Mouse (Mus musculus) frontal cortex, adult (tissue): ENCODE data around the gene Olfr1200.

Source experiments
- ATAC-seq: cut with Nextera tagmentation; 2 replicates; pipeline ENCODE4 v1.9.2; 2017; ENCODE audit warnings: mild to moderate bottlenecking, moderate library complexity, mixed read lengths; ENCODE audit not compliant: low TSS enrichment

Olfr1200 gene

DNA sequence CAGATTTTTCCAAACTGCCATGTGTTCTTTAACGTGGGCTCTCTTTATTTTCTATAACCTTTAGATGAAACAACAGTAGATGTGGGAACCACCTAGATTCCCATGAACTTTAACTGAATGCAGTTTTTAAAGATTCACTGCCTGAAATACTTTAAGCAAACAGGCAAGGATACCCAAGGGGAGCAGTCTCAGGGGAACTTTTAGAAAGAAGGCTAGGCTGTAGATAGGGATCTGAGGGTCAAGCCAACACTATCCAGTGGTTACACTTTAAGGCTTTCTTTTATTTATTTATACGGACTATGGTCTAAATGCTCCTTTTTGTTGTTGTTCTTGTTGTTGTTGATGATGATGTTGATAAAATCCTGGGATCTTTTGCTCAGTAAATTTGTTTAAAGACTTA is at the start of gene Olfr1200:
Gene Olfr1200 (minus strand): TSS at position 101 of the 400 bp plus-strand sequence.
- no peak for ATAC-seq

DNA sequence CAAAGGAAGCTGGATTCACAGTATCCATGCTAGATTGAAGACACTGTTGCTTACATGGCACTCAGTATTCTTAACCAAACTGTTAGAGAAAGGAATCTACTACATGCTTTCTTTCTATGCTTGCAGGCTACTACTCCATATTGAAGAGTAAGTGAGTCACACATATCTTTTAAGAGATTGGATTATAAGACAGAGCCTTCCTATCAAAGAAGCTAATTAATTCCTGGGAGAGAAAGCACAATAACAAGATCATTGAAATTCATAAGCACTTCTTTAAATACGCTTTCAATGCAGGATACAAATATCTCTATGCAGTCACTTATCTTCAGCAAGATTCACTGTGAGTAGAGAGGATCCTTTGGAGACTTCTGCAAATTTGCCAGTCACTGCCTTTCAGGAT is 43.9 kb upstream of the Olfr1200 start, which contains the start of gene Olfr1202:
Gene Olfr1202 (plus strand): TSS at position 301 of the 400 bp plus-strand sequence.
- ATAC-seq: no peak

DNA sequence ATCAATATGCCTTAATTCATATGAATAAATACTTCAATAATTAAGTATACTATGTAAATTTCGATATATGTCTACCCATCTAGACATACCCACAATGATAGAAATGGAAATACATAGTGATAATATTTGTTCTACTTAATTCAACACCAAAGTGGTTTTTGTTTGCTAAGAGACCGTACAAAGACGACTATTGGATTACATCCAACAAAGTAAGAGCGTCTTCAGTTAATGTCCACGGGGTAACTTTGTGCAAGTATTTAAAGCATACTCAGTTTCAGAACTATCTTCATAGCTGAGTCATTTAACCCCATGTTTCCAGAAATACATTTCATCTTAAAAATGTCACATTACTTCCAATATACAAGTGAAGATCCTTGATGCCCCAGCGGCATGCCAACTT is 22.4 kb upstream of the Olfr1200 start, which contains the start of gene Olfr1201:
Gene Olfr1201 (plus strand): TSS at position 301 of the 400 bp plus-strand sequence.
- no peak for ATAC-seq

DNA sequence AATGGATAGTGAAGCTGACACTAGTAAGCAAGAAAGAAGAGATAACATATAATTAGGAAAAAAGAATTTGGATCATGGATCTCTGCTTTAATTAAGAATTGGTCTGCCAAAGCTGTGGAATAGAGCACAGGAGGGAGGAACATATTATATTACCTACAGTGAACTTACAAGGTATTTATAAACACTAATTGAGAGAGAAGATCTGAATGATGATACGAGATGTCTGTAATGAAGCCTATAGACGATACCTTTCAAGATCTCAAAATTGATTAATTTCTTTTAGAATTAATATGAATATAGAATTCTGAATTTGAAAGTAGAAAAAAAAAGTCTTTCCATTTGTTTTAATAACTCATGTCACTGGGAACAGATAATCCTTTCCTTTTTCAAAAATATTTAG is 9.9 kb downstream of the Olfr1200 start, which contains the start of gene Olfr1199:
Gene Olfr1199 (minus strand): TSS at position 101 of the 400 bp plus-strand sequence.
- ATAC-seq: no peak

DNA sequence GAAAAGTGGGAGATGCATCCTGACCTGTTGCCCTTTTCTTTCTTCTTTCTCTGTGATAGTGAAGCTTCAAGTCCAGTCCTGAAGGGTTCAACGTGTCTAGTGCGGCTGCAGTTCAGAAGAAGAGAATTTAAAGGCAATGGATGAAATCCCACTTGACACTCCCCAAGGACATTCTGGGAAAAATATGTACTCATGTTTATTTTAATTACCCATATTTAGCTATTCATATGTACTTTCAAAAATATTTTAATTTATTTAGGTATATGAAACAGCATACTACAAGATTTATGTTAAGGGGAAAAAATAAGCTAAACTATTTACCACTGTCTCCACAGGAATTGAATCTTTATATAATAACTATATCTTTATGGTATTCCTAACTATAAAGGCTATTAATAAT is 19.0 kb downstream of the Olfr1200 start, which contains the start of gene Olfr1198:
Gene Olfr1198 (minus strand): TSS at position 101 of the 400 bp plus-strand sequence.
- ATAC-seq: no peak

DNA sequence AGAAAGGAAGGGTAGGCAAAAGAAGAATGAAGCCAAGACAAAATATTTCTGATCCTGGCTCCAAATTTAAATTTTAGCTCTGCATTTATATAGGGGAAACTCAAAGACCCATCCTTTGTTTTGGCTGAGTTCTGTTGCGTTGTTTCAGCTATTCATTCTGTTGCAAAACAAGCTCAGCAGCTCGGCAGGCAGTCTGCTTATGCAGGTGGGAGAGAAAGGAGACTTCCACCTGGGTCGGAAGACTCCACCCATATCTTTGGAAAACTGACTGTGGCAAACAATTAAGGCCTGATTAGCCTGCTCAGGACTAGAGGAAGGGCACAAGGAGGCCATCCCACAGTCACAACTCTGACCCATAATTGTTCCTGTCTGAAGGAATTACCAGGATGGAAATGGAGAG is 26.9 kb downstream of the Olfr1200 start:
- ATAC-seq: no peak

DNA sequence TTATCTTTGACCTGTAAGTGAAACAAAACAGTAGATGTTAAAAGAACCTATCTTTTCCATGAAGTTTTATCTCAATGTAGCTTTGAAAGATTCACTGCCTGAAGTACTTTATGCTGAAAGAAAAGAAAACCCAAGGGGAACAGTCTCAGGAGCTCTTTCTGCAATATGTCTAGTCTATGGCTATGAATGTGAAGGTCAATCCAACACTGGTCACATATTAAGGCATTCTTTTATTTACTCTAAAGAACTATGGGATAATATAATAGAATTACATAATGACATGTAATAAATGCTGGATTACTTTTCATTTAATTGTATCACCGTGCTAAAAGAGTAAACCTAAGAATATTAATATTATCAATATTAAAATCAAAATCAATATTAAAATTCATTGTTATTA is 38.0 kb downstream of the Olfr1200 start, which contains the start of gene Olfr1197:
Gene Olfr1197 (minus strand): TSS at position 101 of the 400 bp plus-strand sequence.
- no peak for ATAC-seq
